Mouse (Mus musculus) limb, embryonic 12.5 days (tissue): ENCODE measurements around the gene Zbtb38. TPM values are rescaled to one million over a fixed set of nuclear protein-coding genes. Genes with fewer than 3 reads are reported as not detected.

Source experiments
- ATAC-seq: fragments of 200-750 bp; cut with Nextera tagmentation; 2 replicates; pipeline ENCODE4 v1.8.0; 2017; ENCODE audit warnings: low read depth, moderate TSS enrichment; ENCODE audit not compliant: insufficient number of reproducible peaks, insufficient read depth, low FRiP score, low TSS enrichment
- H3K27ac ChIP-seq: fragments of 300-500 bp; sonication (generic); 2 replicates; pipeline ENCODE4 v1.5.1; 2016; ENCODE audit warnings: mild to moderate bottlenecking, moderate library complexity
- H3K27me3 ChIP-seq: fragments of 300-500 bp; sonication (generic); 2 replicates; pipeline ENCODE4 v1.6.1; 2016; ENCODE audit warnings: mild to moderate bottlenecking, moderate library complexity
- H3K36me3 ChIP-seq: fragments of 300-500 bp; sonication (generic); 2 replicates; pipeline ENCODE4 v1.6.1; 2016; ENCODE audit warnings: mild to moderate bottlenecking, moderate library complexity
- H3K4me1 ChIP-seq: fragments of 300-500 bp; sonication (generic); replicated peaks from 2 replicates; pipeline ENCODE4 v1.6.1; 2016
- H3K4me2 ChIP-seq: fragments of 300-500 bp; sonication (generic); 2 replicates; pipeline ENCODE4 v1.6.1; 2016; ENCODE audit warnings: mild to moderate bottlenecking, moderate library complexity
- H3K4me3 ChIP-seq: fragments of 300-500 bp; sonication (generic); replicated peaks from 2 replicates; pipeline ENCODE4 v1.5.1; 2016; ENCODE audit warnings: mild to moderate bottlenecking
- H3K9ac ChIP-seq: fragments of 300-500 bp; sonication (generic); replicated peaks from 2 replicates; pipeline ENCODE4 v1.6.1; 2016; ENCODE audit warnings: mild to moderate bottlenecking, moderate library complexity
- H3K9me3 ChIP-seq: fragments of 300-500 bp; sonication (generic); 2 replicates; pipeline ENCODE4 v1.6.1; 2016; ENCODE audit warnings: mild to moderate bottlenecking, moderate library complexity
- WGBS: fragments of 180-500 bp; shearing (Covaris S2); methylation state at CpG from one replicate; pipeline ENCODE4 v1.1.7; 2016; 5-methylcytosine and 5-hydroxymethylcytosine counted together
- polyA plus RNA-seq: library from polyadenylated mRNA; unstranded; fragments of >200 nt; fragmentation: Nextera tagmentation; extraction: Ambion mirVana; gene quantifications from 2 replicates; pipeline ENCODE4 v1.2.1, GENCODE M21; 2016

The Zbtb38 gene
- polyA plus RNA-seq, 1 experiment from 2014 or later = 10.2 TPM

- Histone ChIP-seq H3K9me3 (no peaks in the 10 kb centered on the region), H3K27me3 (no peaks in the 10 kb centered on the region), H3K4me2 (no peak overlapping the region), H3K4me3 (no peak overlapping the region), H3K27ac (no peak overlapping the region), H3K36me3 (no peaks in the 10 kb centered on the region), H3K9ac (no peak overlapping the region), H3K4me1 (peaks cover 48% of the 10 kb centered on the region)
- ATAC-seq = no peak
- WGBS = 89% methylated on average over 2 of the region's 2 CpGs
Measured at GRCm38 (mm10) chr9:96730311-96730625, 22.4 kb downstream of the Zbtb38 start.

- Histone ChIP-seq H3K9ac (no peak overlapping the region), H3K4me1 (peaks cover 43% of the 10 kb centered on the region), H3K27me3 (no peaks in the 10 kb centered on the region), H3K4me3 (no peak overlapping the region), H3K36me3 (no peaks in the 10 kb centered on the region), H3K9me3 (no peaks in the 10 kb centered on the region), H3K4me2 (no peak overlapping the region), H3K27ac (no peak overlapping the region)
- ATAC-seq = no peak
- WGBS = 79% methylated on average over 10 of the region's 10 CpGs
Measured at GRCm38 (mm10) chr9:96729537-96730310, 22.9 kb downstream of the Zbtb38 start.

DNA sequence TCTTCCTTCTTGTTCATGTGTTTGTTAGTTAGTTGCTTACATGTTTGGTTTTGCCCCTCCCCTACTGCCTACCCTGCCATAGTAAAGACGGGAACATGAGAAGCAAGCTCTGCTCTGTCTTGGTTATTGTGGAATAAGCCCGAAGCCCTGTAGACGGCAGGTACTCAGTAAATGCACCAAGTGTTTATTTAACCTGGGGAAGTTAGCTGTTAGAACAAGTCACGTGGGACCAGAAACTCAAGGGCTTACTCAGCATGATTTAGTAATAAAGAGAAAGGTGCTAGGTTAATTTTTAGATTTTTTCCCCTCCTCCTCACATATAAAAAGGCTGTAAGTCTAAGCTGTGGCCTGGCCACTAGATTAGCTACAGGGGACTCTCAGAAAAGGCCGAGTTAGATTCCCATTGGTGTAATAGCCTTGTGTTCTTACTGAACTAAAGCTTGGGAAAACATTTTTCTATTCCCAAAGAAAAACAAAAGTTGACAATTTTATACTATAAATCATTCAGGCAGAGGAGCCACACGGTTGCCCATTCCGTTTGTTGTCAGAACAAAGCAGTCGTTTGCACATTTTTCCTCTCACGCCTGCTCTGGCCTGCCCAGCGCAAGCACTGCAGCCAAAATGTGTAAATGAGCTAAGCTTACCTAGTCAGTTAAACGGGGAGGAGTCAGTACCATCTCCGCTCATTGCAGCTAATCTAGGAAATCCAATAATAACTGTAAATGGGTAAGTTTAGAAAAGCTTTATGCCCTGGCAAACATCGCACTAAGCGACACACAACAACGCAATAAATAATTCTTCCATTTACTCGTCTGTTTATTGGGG is 24.1 kb downstream of the Zbtb38 start:
- Histone ChIP-seq H3K9ac (no peak overlapping the region), H3K27ac (no peak overlapping the region), H3K4me3 (no peak overlapping the region), H3K9me3 (no peaks in the 10 kb centered on the region), H3K36me3 (no peaks in the 10 kb centered on the region), H3K4me2 (no peak overlapping the region), H3K4me1 (peaks cover 46% of the 10 kb centered on the region), H3K27me3 (no peaks in the 10 kb centered on the region)
- 48% methylated on average over 16 of the region's 16 CpGs for WGBS
- ATAC-seq = no peak

DNA sequence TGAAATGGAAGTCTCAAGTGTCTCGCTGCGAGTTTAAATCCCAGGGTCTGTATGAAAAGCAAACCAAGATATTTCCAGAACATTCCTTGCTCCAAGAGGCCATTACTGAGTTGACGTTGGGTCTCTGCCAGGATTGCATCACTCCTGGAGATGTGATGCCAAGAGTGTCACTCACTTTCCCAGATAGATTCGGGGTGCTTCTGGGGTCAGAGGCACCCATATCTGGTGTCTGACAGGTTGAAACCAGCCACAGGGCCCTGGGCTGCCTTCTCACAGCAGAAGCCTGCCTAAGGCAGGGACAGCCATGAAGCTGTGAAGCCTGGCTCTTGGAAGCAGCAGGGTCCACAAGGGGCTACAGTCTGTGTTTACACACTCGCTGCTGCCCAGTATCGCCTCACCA is 24.9 kb downstream of the Zbtb38 start:
- Histone ChIP-seq H3K27ac (no peak overlapping the region), H3K4me2 (no peak overlapping the region), H3K27me3 (no peaks in the 10 kb centered on the region), H3K9ac (no peak overlapping the region), H3K4me1 (peaks cover 46% of the 10 kb centered on the region), H3K36me3 (no peaks in the 10 kb centered on the region), H3K9me3 (no peaks in the 10 kb centered on the region), H3K4me3 (no peak overlapping the region)
- 87% methylated on average over 6 of the region's 6 CpGs for WGBS
- no peak for ATAC-seq

DNA sequence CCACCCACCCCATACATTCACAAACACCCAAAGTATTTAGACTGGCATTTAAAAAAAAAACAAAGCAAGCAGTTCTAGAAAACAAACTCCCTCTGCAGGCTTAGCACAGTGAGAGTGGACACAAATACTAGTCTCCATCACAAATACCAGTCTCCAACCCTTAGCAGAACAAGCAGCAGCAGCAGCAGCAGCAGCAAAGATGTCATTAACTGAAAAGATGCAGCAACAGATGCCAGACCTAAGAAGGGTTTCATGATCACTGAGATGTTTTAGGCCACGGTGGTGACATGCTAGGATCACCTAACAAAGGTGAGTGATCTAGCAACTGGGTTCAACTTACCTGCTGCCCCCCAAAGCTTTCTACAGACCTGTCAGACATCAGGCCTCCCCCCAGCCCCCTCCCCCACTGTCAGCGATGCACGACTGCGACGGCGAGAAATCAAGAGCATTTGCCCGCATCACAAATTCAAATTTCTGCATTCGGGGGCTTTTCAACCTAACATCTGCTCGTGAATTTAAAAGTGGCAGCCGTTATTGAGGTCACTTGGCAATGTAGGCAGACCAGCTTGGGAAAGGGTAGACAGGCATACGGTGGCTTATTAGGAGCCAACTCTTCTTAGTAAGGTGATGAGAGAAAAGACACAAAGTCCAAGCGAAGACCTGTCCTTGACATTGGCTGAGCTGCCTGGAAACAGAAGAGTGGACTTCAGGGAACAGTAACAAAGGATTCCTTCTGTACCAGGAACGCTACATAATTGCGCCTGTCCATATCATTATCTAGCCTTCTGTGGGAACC is 26.1 kb downstream of the Zbtb38 start:
- Histone ChIP-seq H3K27me3 (no peaks in the 10 kb centered on the region), H3K4me2 (no peak overlapping the region), H3K4me3 (no peak overlapping the region), H3K4me1 (peaks cover 41% of the 10 kb centered on the region), H3K36me3 (no peaks in the 10 kb centered on the region), H3K27ac (peak overlapping the region; percentile 71), H3K9me3 (no peaks in the 10 kb centered on the region), H3K9ac (no peak overlapping the region)
- no peak for ATAC-seq
- WGBS = 53% methylated on average over 14 of the region's 14 CpGs

DNA sequence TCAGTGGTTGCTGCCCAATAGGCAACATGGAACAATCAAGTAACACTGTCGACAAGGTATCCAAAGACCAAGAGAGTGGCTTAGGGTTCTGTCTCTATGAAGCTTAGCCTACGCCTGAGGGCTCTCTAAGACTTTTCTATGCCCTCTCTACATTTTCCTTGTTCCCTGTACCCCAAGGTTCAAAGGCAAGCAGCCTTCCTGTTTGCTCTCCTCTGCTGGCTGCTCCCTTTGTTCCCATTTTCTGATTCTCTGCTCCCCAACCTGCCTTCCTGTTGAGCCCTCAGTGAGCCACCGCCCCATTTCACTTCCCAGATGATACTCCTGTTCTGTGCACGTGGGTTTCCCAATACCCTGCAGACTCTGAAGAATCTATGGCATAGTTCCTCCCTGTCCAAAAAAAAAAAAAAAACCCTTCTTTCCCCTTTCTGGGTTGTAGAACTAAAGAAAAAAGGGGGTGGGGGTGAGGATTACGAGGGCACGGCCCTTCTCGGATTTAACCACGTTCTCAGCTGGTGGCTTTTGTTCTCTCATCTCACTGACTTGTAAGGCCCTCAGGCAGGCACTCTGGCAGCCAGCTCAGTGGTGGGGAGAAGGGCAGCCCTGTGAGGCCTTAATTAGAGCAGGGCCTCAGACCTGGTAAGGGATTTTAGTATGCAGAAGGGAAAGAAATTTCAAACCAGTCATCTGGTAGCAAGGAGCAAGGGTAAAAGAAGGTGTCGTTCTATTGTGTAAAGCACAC is 26.9 kb downstream of the Zbtb38 start:
- peak; percentile 67; the same call in 1 of the 2 replicates for ATAC-seq
- Histone ChIP-seq H3K4me3 (no peak overlapping the region), H3K36me3 (no peaks in the 10 kb centered on the region), H3K4me2 (no peak overlapping the region), H3K9ac (no peak overlapping the region), H3K27ac (peak overlapping the region; percentile 71), H3K9me3 (no peaks in the 10 kb centered on the region), H3K27me3 (no peaks in the 10 kb centered on the region), H3K4me1 (peaks cover 39% of the 10 kb centered on the region)
- WGBS = 27% methylated on average over 9 of the region's 9 CpGs

DNA sequence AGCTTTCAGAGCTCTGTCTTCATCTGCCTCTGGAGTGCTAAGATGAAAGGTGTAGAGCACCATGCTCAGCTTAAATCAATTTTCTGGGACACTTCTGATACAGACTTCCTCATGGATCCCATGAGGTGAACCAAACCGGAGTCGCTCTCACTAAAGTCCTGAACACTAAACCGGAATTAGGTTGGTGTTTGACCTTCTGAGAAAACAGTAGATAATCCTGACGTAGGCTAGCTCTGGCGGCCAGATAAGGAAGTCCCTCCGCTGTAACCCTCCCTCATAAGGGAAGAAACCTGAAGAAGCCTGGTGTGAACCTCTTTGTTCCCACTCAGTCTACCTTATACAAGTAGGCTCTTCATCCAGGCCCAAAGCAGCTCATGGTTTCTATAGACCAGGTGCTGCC is 29.0 kb downstream of the Zbtb38 start:
- Histone ChIP-seq H3K36me3 (no peaks in the 10 kb centered on the region), H3K27ac (no peak overlapping the region), H3K9me3 (no peaks in the 10 kb centered on the region), H3K4me2 (no peak overlapping the region), H3K27me3 (no peaks in the 10 kb centered on the region), H3K9ac (no peak overlapping the region), H3K4me1 (peaks cover 37% of the 10 kb centered on the region), H3K4me3 (no peak overlapping the region)
- WGBS = 93% methylated on average over 6 of the region's 6 CpGs
- no peak for ATAC-seq

DNA sequence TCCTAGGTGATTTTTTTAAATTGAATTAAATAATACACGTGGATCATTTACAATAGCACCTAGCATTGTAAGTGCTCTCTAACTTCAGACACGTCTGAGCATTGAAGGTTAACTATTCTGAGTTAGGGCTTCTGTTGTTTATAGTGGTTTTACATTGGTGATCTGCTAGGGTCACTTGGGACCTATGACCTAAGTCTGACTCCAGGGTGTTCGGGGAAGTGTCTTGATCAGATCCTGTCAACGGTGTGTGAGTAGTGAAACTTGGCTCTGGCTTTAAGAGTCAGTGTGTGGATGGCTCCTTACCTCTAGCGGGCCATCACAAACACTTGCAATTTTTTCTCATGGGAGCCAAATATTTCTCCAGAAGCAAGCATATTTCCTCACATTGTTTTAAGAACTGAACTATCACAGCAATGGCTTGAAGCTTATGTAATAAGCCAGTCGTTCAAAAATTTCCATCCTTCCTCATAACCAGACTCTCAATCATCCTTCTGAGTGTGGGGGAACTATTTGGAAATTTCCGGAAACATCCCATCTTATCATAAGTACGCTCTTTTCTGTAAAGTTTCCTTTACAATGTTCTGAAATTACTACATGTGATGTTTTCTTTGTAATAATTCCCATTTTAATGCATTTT is 31.4 kb downstream of the Zbtb38 start:
- Histone ChIP-seq H3K4me3 (no peak overlapping the region), H3K27me3 (no peaks in the 10 kb centered on the region), H3K4me2 (no peak overlapping the region), H3K9ac (no peak overlapping the region), H3K9me3 (no peaks in the 10 kb centered on the region), H3K36me3 (no peaks in the 10 kb centered on the region), H3K4me1 (peaks cover 24% of the 10 kb centered on the region), H3K27ac (no peak overlapping the region)
- no peak for ATAC-seq
- WGBS = 82% methylated on average over 8 of the region's 8 CpGs

DNA sequence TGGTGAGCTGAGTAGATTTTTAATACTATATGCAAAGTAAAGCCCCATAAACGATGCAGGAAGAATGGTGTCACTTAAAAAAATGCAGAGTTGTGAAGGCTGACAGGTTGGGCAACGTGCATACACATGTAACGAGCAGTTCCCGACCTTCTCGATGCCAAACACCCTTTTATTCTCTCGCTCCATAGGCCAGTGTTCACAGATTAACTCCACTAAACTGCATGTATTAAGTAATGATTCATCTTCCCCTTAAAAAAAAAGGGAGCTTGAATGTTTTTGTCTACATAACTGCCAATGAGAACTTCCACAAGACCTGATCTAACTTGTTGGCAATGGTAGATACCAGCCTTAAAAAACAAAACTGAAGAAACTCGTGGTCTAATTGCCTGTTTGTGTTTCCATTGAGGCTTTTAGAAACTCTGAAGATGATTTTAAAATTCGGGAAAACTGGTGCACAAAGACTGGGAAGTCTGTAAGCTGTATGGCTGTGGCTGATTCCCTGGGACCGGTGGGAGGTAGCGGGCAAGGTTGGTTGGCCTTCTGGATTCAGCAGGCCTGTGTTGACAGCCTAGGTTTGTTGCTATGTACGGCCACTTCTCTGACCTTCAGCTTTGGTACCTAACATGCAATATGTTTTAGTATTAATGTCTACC is 32.0 kb downstream of the Zbtb38 start:
- WGBS = 72% methylated on average over 11 of the region's 11 CpGs
- H3K27ac ChIP-seq = no peak overlapping the region
- H3K36me3 ChIP-seq = no peaks in the 10 kb centered on the region
- H3K4me2 ChIP-seq = no peak overlapping the region
- peaks cover 23% of the 10 kb centered on the region for H3K4me1 ChIP-seq
- no peak overlapping the region for H3K4me3 ChIP-seq
- H3K9ac ChIP-seq = no peak overlapping the region
- H3K27me3 ChIP-seq = no peaks in the 10 kb centered on the region
- no peaks in the 10 kb centered on the region for H3K9me3 ChIP-seq
- no peak for ATAC-seq
